Mouse (Mus musculus): ENCODE results near the gene Pld5. TPM values are rescaled to one million over a fixed set of nuclear protein-coding genes. Genes with fewer than 3 reads are reported as not detected.

Pld5 gene
- polyA plus RNA-seq, 2 experiments, result 0.01 TPM; not detected in 1

GRCm38 (mm10) chr1:176092119-176092518 lies 183.0 kb downstream of the Pld5 start:
- no peak overlapping the region for H3K4me3 ChIP-seq (ENCODE audit: insufficient read depth in 1 of 2, low read depth in 2 of 2, low read length in 2 of 2)
- H3K9me3 ChIP-seq (ENCODE audit: control insufficient read depth, low read length), result no peaks in the 10 kb centered on the region
- H3K27ac ChIP-seq, result no peak overlapping the region
- no peak for ATAC-seq (ENCODE audit: insufficient read depth)
- DNase-seq (ENCODE audit: low read depth in 3 of 3, low spot score in 3 of 3), result no peak
- H3K9ac ChIP-seq (replicated peaks), result no peak overlapping the region
- no peaks in the 10 kb centered on the region for H3K27me3 ChIP-seq (ENCODE audit: control insufficient read depth, insufficient read depth, low read length)
- TF ChIP-seq CTCF (IDR thresholded peaks at IDR 0.05; ENCODE audit: low read depth) (no peak), EP300 (IDR thresholded peaks at IDR 0.05; ENCODE audit: low read depth) (no peak)
- H3K4me2 ChIP-seq (ENCODE audit: low read depth), result no peak overlapping the region
- H3K36me3 ChIP-seq (replicated peaks; ENCODE audit: control insufficient read depth, insufficient read depth, low read depth), result no peaks in the 10 kb centered on the region
- H3K4me1 ChIP-seq (replicated peaks; ENCODE audit: control insufficient read depth in 2 of 2, insufficient read depth in 2 of 2, low read length in 1 of 2), result no peaks in the 10 kb centered on the region
- 51% methylated on average over 2 of the region's 2 CpGs for WGBS (ENCODE audit: insufficient replicate concordance)

DNA sequence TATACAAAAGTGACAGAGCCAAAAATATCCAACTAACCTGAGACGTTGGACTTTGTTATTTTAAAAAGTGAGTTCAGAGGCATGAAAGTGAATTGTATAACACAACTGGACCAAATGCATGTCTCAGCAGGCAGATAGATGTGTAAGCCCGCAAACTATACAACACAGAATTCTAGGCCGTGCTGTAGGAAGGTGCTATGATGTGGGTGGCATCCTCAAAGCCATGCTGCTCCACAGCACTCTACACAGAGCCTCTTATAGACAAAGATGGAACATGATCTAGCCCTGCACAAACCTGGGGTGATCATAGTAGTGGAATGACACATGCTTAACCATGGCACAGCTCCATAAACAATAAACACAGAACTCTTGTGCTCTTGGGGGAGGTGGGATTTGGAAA lies 185.7 kb downstream of the Pld5 start:
- 62% methylated on average over 3 of the region's 3 CpGs for WGBS (ENCODE audit: insufficient replicate concordance)
- DNase-seq (ENCODE audit: low read depth in 3 of 3, low spot score in 3 of 3) (no peak), ATAC-seq (ENCODE audit: insufficient read depth) (no peak)
- H3K4me1 ChIP-seq (replicated peaks; ENCODE audit: control insufficient read depth in 2 of 2, insufficient read depth in 2 of 2, low read length in 1 of 2), result no peaks in the 10 kb centered on the region
- TF ChIP-seq CTCF (IDR thresholded peaks at IDR 0.05; ENCODE audit: low read depth), result no peak
- no peak for TF ChIP-seq EP300 (IDR thresholded peaks at IDR 0.05; ENCODE audit: low read depth)
- no peaks in the 10 kb centered on the region for H3K36me3 ChIP-seq (replicated peaks; ENCODE audit: control insufficient read depth, insufficient read depth, low read depth)
- H3K9me3 ChIP-seq (ENCODE audit: control insufficient read depth, low read length), result no peaks in the 10 kb centered on the region
- no peak overlapping the region for H3K4me3 ChIP-seq (ENCODE audit: insufficient read depth in 1 of 2, low read depth in 2 of 2, low read length in 2 of 2)
- no peaks in the 10 kb centered on the region for H3K27me3 ChIP-seq (ENCODE audit: control insufficient read depth, insufficient read depth, low read length)
- H3K27ac ChIP-seq, result no peak overlapping the region
- no peak overlapping the region for H3K4me2 ChIP-seq (ENCODE audit: low read depth)
- H3K9ac ChIP-seq (replicated peaks), result no peak overlapping the region

DNA sequence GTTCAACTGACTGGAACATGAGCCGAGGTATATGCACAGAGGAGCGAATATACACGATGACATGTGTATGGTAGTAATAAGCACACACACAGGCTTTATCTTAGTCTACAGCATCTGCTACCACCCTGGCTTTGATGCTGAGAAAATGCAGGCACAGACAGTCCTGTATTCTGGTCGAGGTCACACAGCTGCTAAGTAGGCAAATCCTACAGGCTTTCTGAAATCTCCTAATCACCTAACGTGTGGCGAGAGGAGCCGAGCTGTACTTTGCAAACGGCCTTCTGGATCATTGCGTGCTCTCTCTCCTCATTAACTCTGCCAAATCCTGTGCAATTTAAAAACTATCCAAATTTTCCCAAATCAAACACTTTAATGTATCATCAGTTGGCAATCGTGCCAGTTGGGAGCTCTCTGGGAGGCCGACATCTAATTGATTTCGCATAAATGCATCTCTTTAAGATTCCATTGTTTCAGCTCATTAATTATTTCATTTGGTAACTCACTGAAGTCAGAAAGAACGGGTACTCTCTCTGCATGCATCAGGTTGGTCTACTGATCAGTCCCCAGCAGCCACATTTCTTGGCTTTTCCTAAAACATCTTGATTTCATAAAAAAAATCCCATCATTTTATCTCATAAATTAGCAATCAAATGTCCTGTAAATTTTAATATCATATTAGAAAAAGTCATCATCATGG lies 189.0 kb downstream of the Pld5 start:
- Histone ChIP-seq H3K27ac (no peak overlapping the region), H3K27me3 (ENCODE audit: control insufficient read depth, insufficient read depth, low read length) (no peaks in the 10 kb centered on the region), H3K4me3 (ENCODE audit: insufficient read depth in 1 of 2, low read depth in 2 of 2, low read length in 2 of 2) (no peak overlapping the region), H3K36me3 (replicated peaks; ENCODE audit: control insufficient read depth, insufficient read depth, low read depth) (no peaks in the 10 kb centered on the region), H3K4me2 (ENCODE audit: low read depth) (no peak overlapping the region), H3K9ac (replicated peaks) (no peak overlapping the region), H3K9me3 (ENCODE audit: control insufficient read depth, low read length) (no peaks in the 10 kb centered on the region), H3K4me1 (replicated peaks; ENCODE audit: control insufficient read depth in 2 of 2, insufficient read depth in 2 of 2, low read length in 1 of 2) (no peaks in the 10 kb centered on the region)
- WGBS (ENCODE audit: insufficient replicate concordance), result 62% methylated on average over 13 of the region's 13 CpGs
- ATAC-seq (ENCODE audit: insufficient read depth) (no peak), DNase-seq (ENCODE audit: low read depth in 3 of 3, low spot score in 3 of 3) (no peak)
- TF ChIP-seq EP300 (IDR thresholded peaks at IDR 0.05; ENCODE audit: low read depth), result no peak
- no peak for TF ChIP-seq CTCF (IDR thresholded peaks at IDR 0.05; ENCODE audit: low read depth)

DNA sequence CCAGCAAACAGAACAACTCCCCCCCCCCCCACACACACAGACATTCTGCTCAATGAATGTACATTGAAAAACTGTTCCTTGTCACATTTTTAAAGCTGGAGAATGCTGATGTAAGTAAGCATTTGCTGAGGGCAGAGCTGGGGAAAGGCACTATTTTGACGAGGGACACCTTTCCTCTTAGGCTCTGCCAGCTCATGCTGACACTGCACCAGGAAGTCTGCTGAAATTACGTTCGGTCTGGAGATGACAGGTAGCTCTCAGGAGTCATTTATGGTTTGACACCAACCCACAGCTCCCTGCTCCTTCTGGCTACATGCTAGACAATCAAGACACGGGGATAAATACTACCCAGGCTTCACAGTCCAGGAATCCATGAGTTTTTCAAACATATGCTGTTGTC lies 192.8 kb downstream of the Pld5 start:
- TF ChIP-seq EP300 (IDR thresholded peaks at IDR 0.05; ENCODE audit: low read depth), result no peak
- no peak for TF ChIP-seq CTCF (IDR thresholded peaks at IDR 0.05; ENCODE audit: low read depth)
- Histone ChIP-seq H3K27ac (no peak overlapping the region), H3K4me2 (ENCODE audit: low read depth) (no peak overlapping the region), H3K27me3 (ENCODE audit: control insufficient read depth, insufficient read depth, low read length) (no peaks in the 10 kb centered on the region), H3K9ac (replicated peaks) (no peak overlapping the region), H3K4me1 (replicated peaks; ENCODE audit: control insufficient read depth in 2 of 2, insufficient read depth in 2 of 2, low read length in 1 of 2) (no peaks in the 10 kb centered on the region), H3K9me3 (ENCODE audit: control insufficient read depth, low read length) (no peaks in the 10 kb centered on the region), H3K36me3 (replicated peaks; ENCODE audit: control insufficient read depth, insufficient read depth, low read depth) (no peaks in the 10 kb centered on the region), H3K4me3 (ENCODE audit: insufficient read depth in 1 of 2, low read depth in 2 of 2, low read length in 2 of 2) (no peak overlapping the region)
- DNase-seq (ENCODE audit: low read depth in 3 of 3, low spot score in 3 of 3), result no peak
- no peak for ATAC-seq (ENCODE audit: insufficient read depth)
- 23% methylated on average over 4 of the region's 4 CpGs for WGBS (ENCODE audit: insufficient replicate concordance)

GRCm38 (mm10) chr1:176080969-176081368 lies 194.1 kb downstream of the Pld5 start:
- Histone ChIP-seq H3K4me1 (replicated peaks; ENCODE audit: control insufficient read depth in 2 of 2, insufficient read depth in 2 of 2, low read length in 1 of 2) (no peaks in the 10 kb centered on the region), H3K9me3 (ENCODE audit: control insufficient read depth, low read length) (no peaks in the 10 kb centered on the region), H3K36me3 (replicated peaks; ENCODE audit: control insufficient read depth, insufficient read depth, low read depth) (no peaks in the 10 kb centered on the region), H3K9ac (replicated peaks) (no peak overlapping the region), H3K27me3 (ENCODE audit: control insufficient read depth, insufficient read depth, low read length) (no peaks in the 10 kb centered on the region), H3K4me2 (ENCODE audit: low read depth) (no peak overlapping the region), H3K4me3 (ENCODE audit: insufficient read depth in 1 of 2, low read depth in 2 of 2, low read length in 2 of 2) (no peak overlapping the region), H3K27ac (no peak overlapping the region)
- no peak for TF ChIP-seq EP300 (IDR thresholded peaks at IDR 0.05; ENCODE audit: low read depth)
- no peak for TF ChIP-seq CTCF (IDR thresholded peaks at IDR 0.05; ENCODE audit: low read depth)
- 66% methylated on average over 2 of the region's 2 CpGs for WGBS (ENCODE audit: insufficient replicate concordance)
- no peak for ATAC-seq (ENCODE audit: insufficient read depth)
- no peak for DNase-seq (ENCODE audit: low read depth in 3 of 3, low spot score in 3 of 3)
